Mouse (Mus musculus): ENCODE data around the gene Dnm1.
A peak's percentile ranks its signal among the peaks of the same experiment; 100 is the strongest.
"Not testable (repeated sequence)": the region's sequence is repeated elsewhere in the genome, so short reads cannot be mapped to it uniquely, and the experiment has no call there.

The Dnm1 gene

DNA sequence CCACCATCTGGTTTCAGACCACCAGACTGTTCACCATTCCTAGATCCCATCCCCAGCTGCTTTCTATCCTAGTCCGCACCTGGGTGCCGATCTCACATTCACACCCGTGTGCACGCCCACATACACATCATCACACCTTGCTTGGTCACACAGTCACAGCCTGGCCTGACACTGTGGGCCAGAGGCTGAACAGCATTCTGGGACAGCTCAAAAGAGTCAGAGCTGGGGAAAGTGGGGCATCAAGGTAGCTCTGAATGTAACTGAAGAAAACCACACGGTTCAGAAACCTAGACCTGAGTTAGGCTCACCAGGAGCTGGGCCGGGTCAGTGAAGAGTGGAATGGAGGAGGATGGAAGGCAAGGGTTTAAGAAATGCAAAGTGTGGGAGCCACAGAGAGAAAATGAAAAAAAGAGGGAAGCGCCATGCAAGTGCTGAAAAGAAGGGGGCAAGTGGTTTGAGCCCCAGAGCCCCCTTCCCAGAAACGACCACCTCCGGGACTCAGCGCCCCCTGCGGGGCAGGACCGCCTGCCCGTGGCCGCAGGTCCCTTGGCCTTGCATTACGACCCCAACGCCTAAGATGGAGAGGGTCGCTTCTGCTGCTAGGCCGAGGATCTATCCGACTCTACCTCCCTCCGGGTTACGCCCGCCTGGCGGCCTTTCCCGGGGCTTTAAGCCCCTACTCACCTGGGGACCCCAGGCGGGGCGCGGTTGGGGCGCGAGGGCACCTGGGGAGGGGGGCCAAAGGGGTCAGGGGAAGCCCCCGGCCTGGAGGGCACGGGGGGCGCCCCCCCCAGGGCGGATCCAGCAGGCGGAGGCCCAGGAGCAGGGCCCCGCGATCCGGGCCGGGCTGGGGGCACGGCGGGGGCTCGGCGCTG lies 41.5 kb downstream of the Dnm1 start:
- no peak for DNase-seq (ENCODE audit: low spot score)

DNA sequence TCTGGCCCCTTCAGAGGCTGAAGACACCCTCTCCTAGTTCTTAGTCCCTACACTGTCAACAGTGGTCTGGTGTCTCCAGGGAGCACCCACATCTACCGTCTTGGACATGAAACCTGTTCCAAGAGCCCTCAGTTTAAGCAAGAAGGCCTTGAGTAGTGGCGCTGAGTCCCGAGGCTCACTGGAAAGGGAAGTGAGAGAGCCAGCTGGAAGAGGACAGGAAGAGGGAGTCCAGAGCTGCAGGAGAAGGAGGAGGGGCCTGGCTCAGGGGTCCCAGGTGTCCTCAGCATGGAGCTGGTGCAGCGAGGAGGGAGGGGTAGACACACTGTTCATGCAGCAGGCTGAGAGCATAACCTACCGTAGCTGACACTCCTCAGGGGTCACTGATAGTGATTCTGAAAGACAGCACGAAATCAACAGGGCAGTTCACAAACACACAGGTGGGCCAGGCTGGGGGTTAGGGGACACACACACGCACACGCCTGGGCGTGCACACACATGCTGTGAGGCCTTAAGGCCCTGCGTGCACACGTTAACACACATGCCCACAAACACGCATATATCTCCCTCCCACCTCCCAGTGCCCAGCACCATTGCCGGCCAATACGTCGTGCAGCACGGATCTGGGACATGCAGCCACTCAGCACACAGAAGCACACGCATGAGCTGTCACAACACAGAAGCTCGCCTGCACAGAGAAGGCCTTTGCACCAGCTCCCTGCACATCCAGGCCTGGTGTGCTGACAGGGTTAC lies 42.9 kb downstream of the Dnm1 start:
- DNase-seq (ENCODE audit: low spot score) = no peak

- no peak for DNase-seq (ENCODE audit: low spot score)
These were observed 44.1 kb downstream of the Dnm1 start for GRCm38 (mm10) chr2:32308870-32309568.

DNA sequence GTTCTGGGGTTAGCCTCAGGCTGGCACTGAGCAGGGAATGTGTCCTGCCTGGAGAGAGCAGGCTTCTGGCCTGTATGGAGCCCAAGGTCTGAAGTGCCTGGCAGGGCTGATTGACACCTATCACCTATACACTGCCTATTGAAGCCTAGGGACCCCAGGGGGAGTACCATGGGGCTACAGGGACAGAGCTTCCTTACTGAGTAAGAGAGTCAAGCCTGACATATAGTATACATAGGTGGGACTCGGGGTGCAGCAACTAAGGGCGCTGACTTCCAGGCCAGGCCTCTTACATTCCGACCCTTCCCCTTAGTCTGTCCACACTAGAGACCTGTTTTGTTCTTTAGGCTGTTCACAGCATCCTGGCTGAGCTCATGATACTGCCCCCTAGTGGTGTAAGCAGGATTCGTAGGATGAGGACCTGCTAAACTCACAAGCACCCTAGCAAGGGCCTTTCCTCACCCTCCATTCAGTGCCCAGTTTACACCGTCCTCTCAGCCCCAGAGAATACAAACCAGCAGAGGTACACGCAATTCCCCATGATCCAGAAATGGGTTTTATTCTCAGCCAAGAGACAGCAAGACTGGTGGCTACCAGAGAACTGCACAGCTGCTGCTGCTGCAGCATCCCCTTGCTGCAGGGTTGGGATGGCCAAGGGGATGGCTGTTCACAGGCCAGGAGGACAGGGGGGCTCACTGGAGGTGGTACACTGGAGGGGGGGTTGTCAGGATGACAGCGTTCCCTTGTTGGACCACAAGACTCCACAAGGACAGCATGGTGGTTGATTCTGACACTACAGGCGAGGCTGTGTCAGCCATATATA lies 45.0 kb downstream of the Dnm1 start:
- DNase-seq (ENCODE audit: low spot score) = no peak

GRCm38 (mm10) chr2:32307247-32307798 lies 45.8 kb downstream of the Dnm1 start:
- DNase-seq (ENCODE audit: low spot score) = no peak

DNA sequence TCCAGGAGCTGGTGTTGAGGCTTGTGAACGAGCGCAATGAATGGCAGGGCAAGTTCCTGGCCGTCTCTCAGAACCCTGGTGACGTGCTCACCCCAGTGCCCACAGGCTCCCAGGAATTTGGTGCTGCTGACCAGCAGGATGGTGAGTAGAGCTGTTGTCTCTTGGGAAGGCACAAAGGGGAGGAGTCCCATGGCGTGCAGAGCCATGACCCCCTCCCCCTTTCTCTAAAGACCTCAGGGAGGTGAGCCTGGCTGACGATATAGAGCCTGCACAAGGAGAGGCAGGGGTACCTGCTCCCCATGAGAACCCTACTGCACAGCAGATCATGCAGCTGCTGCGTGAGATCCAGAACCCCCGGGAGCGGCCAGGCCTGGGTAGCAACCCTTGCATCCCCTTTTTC lies 47.0 kb downstream of the Dnm1 start:
- DNase-seq (ENCODE audit: low spot score) = no peak

DNA sequence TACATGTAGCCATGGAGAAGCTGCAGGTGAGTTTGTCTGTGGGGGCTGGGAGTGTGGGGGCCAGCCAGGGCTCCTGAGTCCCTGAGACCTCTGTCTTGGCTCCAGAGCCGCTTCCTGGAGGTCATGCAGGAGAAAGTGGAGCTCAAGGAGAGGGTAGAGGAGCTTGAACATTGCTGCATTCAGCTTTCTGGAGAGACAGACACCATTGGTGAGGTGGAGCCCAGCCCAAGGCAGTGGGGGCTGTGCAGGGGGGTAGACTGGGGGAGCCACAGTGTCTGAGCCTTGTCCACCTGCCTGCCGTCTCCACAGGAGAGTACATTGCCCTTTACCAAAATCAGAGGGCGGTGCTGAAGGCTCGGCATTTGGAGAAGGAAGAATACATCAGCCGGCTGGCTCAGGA lies 47.5 kb downstream of the Dnm1 start:
- no peak for DNase-seq (ENCODE audit: low spot score)

DNA sequence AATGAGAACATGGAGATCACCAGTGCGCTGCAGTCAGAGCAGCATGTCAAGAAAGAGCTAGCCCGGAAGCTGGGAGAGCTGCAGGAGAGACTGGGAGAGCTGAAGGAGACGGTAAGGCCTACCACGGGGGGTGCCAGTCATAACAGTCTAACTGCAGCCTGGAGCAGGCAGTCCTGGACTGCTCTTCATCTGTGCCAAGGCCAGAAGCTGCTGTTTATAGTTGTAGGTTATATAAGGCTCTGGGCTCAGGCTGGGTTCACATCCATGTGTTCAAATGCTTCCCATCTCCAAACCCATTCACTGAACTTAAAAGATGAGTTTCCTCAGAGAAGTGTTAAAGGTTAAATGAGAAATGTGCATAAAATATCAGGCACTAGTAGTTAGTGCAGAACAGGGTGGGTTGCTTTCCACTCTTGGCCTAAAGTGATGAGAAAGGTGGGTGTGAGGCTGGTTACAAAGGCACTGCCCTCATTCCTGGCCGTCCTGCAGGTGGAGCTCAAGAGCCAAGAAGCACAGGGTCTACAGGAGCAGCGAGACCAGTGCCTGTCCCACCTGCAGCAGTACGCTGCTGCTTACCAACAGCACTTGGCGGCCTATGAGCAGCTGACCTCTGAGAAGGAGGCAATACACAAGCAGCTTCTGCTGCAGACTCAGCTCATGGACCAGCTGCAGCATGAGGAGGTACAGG lies 48.8 kb downstream of the Dnm1 start:
- DNase-seq (ENCODE audit: low spot score) = no peak

GRCm38 (mm10) chr2:32302952-32303351 lies 50.2 kb downstream of the Dnm1 start:
- DNase-seq (ENCODE audit: low spot score) = no peak

GRCm38 (mm10) chr2:32299469-32299868 lies 53.7 kb downstream of the Dnm1 start:
- no peak for DNase-seq (ENCODE audit: low spot score)

DNA sequence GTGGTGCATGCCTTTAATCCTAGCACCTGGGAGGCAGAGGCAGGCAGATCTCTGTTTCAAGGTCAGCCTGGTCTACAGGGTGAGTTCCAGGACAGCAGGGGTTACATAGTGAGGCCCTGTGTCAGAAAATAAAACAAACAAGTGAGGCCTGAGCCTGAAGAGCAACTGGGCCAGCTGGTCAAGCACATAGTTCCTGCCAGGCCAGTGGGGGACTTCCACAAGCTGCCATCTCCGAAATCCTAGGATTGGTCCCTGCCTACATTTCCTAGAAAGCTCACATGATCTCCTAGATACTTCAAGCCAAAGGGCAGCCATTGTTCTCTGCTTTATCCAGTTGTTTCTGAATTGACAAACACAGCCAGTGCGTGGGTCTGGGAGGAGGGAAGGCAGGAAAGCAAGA lies 57.3 kb downstream of the Dnm1 start:
- DNase-seq (ENCODE audit: low spot score) = not testable (repeated sequence)

GRCm38 (mm10) chr2:32295285-32295684 lies 57.9 kb downstream of the Dnm1 start:
- no peak for DNase-seq (ENCODE audit: low spot score)

- no peak for DNase-seq (ENCODE audit: low spot score)
These were observed 58.8 kb downstream of the Dnm1 start for GRCm38 (mm10) chr2:32294348-32294747.

DNA sequence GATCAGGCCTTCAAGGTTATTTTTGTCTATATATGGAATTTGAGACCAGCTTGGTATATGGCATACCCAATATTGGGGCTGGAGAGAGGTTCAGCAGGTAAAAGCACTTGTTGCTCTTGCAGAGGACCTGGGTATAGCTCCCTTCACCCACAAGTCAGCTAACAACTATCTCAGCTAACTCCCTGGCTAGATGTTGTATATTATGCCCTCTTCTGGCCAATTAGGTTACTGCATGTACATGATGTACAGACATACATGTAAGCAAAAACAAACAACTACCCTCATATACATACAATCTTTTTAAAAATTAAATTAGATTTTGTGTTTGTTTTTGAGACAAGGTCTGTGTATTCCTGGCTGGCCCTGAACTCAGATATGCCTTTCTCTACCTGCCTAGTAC lies 63.6 kb downstream of the Dnm1 start:
- DNase-seq (ENCODE audit: low spot score) = no peak

DNA sequence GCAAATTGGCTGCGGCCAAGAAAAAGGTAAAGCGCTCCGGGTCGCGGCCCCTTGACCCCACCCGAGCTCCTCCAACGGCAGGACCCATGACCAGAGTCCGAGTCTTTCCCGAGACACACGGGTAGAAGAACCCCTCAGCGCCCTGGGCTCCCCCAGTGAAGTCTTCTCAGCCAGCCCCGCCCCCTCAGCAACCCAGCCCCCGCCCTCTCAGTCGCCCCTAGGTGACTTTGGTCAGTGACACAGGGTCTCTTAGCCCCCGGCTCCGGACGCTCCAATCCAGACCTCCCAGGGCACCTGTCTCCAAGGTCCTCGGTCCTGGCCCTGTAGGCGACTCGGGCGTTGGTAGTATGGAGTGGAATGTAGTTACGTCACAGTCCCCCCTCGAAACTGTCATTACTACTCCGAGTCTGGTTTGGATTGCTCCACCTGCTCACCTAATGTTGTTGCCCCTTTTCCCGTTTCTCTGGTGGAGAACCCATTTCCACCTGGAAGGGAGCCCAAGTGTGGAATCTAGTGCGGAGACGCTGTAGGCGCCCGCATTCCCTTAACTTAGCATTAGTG lies 64.7 kb downstream of the Dnm1 start:
- DNase-seq (ENCODE audit: low spot score) = peak; percentile 21

GRCm38 (mm10) chr2:32287923-32288367 lies 65.2 kb downstream of the Dnm1 start, which contains the start of gene Swi5:
Gene Swi5 (minus strand): TSS chr2:32288075.
- DNase-seq (ENCODE audit: low spot score) = peak; percentile 87

- no peak for DNase-seq (ENCODE audit: low spot score)
These were observed 65.8 kb downstream of the Dnm1 start, which contains the start of gene Golga2 for GRCm38 (mm10) chr2:32287334-32287840. Gene Golga2 (plus strand): TSS chr2:32287384.

- no peak for DNase-seq (ENCODE audit: low spot score)
These were observed 69.2 kb downstream of the Dnm1 start for GRCm38 (mm10) chr2:32283986-32284385.

DNA sequence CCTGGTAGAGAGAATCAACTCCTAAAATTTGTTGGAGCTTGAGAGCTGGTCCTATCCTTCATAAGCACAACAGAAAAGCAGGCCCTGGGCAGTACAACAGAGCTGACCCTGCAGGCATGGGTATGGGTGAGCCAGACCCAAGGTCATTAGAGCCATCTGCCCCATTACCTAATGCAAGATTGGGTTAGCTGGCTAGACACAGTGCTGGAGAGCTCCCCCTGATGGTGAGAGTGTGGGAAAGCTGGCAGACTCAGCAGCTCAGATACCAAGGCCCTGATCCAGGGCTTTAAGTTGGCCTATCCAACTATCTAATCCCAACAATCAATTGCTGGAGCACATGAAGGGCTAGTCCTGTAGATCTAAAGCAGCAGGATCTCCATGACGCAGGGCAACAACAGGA lies 70.4 kb downstream of the Dnm1 start:
- DNase-seq (ENCODE audit: low spot score) = peak; percentile 19

- DNase-seq (ENCODE audit: low spot score) = no peak
These were observed 70.8 kb downstream of the Dnm1 start for GRCm38 (mm10) chr2:32282289-32282688.
